Mouse (Mus musculus) spleen, postnatal 4 days (tissue): Measurements from ENCODE around the gene Adipor2.
"Not testable (repeated sequence)": the region's sequence is repeated elsewhere in the genome, so short reads cannot be mapped to it uniquely, and the experiment has no call there.

Source experiments
- DNase-seq, 2 experiments: peaks; one replicate each; pipeline ENCODE4 v3.0.0; 2022; ENCODE audit warnings: low spot score in 2 of 2

Adipor2 gene

DNA sequence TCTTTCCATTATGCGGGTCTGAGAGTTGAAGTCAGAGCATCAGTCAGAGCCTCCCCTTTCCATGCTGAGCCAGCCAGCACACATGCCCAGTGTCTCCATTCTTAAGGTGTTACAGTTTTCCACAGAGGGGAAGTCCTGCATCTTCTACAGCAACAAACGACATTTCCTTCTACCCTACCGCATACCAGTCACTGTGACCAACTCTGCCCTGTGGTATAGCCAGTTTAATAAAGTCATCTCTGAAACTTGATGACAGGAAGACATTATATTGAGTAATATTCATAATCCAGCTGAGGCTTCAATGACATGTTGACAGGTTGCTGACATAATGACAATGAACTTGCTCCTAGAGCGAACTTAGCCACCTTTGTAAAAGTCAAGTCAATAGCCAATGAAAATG, 26.8 kb downstream of the Adipor2 start:
- no peak for DNase-seq

DNA sequence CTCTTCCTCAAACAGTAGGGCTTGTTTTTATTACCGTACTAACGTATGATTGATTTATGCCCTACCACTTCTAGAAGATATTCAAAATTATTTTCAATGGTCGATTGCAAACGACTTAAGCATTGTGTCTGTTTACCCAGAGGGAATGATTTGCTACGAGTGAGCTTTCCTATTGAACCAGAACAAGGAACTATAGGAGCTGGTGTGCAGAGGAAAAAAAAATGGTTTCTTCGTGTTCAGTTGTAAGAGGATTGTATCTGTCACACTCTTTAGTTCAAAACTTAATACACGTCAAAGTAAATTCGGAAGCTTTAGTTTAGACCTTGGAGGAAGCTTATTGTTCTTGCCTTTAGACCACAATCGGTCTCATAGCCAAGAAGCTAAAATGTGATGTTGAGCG, 28.4 kb downstream of the Adipor2 start:
- DNase-seq = no peak

GRCm38 (mm10) chr6:119388650-119389012, 28.9 kb downstream of the Adipor2 start:
- DNase-seq = peak; percentile 94 to 96

GRCm38 (mm10) chr6:119387801-119388649, 29.5 kb downstream of the Adipor2 start:
- peak; percentile 28 to 77 for DNase-seq

GRCm38 (mm10) chr6:119386821-119387220, 30.7 kb downstream of the Adipor2 start:
- DNase-seq = no peak

DNA sequence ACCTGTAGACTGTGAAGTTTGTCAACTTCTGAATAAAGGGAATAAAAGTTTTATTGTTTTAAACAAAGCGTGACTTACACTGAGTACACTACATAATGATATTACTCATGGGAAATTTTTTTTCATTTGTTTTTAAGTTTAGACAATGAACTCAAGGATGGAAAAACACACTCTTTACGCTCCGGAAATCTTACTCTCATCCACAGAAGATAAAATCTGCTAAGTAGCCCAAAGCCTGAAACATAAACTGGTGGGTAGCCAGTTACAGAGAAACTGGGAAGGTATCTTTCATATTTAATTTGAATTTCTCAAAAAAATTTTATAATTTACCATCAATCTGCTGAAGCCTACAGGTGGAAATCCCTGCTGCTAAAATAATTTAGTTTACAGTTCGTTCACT, 31.1 kb downstream of the Adipor2 start:
- no peak for DNase-seq

DNA sequence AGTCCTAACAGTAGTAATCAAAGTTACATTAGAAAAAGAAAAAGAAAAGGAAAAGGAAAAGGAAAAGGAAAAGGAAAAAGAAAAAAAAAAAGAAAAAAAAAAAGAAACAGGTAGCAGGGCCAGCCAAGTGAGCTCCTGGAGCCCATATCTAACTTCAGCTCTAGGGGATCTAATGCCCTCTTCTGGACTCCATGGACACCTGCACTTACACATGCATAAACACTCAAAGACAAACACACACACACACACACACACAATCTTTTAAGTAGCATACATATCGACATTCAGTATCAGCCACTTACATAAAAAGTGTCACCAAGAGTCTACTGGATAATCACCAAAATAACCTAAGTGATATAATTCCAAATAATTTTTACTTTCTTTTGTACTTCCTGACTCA, 31.8 kb downstream of the Adipor2 start:
- no peak for DNase-seq

- no peak for DNase-seq
Measured at GRCm38 (mm10) chr6:119378631-119379030, 38.9 kb downstream of the Adipor2 start.

DNA sequence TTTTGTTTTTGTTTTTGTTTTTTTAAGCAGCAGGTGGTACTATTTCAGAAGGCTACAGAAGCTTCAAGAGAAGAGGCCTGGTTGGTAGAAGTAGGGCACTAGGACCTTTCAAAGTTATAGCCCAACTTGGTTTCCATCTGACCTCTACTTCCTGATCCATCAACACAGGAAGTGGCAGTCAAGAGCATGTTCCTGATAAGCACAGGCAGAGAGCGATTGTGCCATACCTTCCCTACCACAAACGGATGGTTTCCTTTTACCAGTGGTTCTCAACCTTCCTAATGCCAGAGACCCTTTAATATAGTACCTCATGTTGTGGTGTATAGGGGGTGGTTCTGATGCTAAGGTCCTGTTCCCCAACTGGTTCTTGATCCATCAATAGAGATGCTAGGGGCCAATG, 39.9 kb downstream of the Adipor2 start:
- DNase-seq = no peak

DNA sequence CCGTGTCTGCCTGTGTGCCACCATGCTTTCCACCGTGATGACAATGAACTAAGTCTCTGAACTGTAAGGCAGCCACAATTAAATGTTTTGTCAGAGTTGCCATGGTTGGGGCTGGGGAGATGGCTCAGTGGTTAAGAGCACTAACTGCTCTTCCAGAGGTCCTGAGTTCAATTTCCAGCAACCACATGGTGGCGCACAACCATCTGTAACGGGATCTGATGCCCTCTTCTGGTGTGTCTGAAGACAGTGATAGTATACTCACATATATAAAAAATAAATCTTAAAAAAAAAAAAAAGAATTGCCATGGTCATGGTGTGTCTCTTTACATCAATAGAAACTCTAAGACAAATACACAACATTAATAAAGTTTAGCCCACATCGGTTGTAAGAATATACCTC, 42.5 kb downstream of the Adipor2 start:
- DNase-seq = no peak

GRCm38 (mm10) chr6:119373000-119373705, 44.4 kb downstream of the Adipor2 start:
- no peak for DNase-seq

DNA sequence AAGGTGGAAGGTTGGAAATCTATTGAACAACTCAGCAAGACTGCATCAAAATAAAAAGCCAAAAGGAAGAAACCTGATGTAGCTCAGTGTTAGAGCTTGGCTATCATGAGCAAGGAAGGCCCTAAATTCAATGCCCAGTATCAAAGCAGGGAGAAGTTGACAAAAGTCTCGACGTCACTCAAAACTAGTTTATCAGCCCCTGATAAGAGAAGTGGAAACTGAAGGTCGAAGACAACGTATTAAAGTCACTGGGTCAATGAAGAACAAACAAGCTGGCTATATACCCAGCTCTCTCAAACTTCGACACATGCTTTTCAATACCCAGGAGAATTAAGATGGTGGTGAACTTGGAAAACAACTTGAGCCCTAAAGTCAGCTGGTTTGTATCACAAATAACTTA, 45.3 kb downstream of the Adipor2 start:
- no peak for DNase-seq

DNA sequence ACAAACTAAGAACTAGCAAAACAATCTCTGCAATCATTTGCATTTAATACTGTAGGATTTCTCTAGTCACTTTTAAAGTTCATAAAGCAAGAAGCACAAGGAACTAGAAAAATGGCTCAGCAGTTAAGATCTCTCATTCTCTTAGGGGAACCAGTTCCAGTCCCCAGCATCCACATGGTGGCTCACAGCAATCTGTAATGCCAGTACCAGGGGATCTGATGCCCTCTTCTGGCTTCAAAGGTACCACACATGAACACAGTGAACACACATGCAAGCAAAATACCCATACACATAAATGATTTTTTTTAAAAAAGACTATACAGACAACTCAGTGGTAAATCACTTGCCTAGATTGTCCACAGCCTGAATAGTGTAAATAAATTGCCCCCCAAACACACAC, 45.9 kb downstream of the Adipor2 start:
- no peak for DNase-seq

DNA sequence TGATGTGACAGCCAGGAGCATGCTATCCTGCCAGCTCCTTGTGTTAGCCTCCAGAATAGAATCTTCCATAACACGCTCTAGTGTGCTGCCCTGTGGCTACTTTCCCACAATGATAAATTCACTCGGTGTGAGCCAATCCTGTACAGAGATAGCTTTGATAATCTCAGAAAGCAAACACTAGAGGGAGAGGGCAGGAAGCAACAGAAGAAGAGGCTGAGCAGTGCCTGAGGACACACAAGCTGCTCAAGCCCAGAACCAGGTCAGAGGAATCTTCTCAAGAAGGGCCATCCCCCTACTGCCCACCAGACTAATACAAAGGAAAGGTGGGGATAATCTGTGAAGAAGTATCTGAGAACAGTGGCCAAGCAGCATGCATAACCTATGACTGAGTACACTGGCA, 50.1 kb downstream of the Adipor2 start:
- no peak for DNase-seq

GRCm38 (mm10) chr6:119366800-119367199, 50.7 kb downstream of the Adipor2 start:
- DNase-seq = not testable (repeated sequence)

DNA sequence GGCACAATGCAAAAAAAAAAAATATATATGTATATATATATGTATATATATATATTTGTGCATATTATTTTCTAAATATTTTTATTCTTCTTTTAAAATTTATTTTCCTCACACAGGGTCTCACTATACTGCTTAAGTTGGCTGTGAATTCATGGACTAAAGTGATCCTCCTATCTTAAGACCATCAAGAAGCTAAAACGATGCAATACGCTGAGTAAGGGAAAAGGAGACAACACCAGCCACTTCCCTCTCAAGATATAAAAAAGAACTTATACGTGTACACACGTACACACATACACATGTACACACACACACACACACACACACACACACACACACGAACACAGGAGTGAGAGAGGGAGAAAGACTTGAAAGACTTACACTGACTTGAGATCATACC, 53.9 kb downstream of the Adipor2 start:
- no peak for DNase-seq

GRCm38 (mm10) chr6:119360925-119361702, 56.4 kb downstream of the Adipor2 start:
- no peak for DNase-seq

- not testable (repeated sequence) for DNase-seq
Measured at GRCm38 (mm10) chr6:119360250-119360649, 57.3 kb downstream of the Adipor2 start.

GRCm38 (mm10) chr6:119358020-119358571, 59.4 kb downstream of the Adipor2 start:
- DNase-seq = no peak

DNA sequence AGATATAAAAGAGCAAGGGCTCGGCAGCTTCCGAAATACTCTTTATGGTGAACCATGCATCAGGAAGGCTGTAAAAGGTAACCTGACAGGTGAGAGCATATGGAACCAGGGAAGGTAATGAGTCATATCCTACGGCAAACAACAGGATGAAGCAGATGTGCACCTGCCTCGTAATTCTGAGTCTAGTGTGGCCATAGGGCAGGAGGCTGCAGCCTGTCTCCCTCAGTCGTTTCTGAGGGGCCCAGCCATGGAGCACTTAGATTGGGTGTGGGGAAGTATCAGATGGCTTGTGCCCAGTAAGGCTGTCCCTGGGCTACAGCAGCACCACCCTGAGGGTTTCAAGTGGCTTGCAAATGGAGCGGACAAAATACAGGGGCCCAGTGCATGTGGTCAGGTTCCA, 65.0 kb downstream of the Adipor2 start:
- no peak for DNase-seq

DNA sequence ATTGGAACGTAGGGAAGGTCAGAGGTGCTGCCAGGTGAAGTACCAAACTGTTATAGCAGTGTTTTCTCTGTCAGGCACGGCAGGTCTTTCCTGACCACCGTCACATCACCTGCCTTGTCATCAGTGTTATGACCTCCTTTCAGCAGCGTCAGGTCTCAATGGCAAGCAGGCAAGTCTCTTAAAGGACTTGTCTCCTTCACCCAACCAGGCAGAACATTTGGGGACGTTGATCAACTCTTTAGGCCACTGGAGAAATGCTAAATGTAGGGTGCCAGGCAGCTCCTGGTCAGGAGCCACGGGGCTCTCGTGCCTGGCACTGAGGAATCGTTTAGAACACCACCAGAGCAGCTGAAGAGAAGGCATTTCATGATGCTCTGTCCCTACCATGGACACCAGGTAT, 65.8 kb downstream of the Adipor2 start:
- DNase-seq = no peak

DNA sequence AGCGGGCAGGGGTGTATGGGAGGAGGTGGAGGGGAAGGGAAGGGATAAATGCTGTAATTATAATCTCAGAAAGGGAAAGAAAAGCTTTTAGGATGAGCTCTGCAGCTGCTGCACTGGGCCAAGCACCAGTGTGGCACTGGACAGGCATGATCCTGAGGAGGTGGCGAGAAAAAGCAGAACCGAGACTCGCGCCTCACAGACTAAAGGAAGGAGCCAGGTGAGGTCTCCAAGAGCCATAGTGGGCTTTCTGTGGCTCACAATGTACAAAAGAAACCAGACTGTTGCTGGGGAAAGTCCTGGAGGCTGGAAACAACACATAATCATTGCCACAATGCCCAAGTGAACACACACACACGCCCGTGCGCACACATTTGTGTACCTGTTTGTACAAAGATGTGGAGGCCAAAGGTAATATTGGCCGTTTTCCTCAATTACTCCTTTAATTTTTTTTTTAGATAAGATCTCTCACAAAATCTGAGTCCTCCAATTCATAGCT, 66.8 kb downstream of the Adipor2 start:
- DNase-seq = no peak
